Mouse (Mus musculus) forebrain, postnatal 0 days (tissue): ENCODE measurements at regions not wholly inside any gene's neighbourhood (a gene's known extent, or its start where the extent isn't known, plus 50 kb on each side); places are given as distances from the start of the nearest gene placed in this dataset.
"Not testable (repeated sequence)": the region's sequence is repeated elsewhere in the genome, so short reads cannot be mapped to it uniquely, and the experiment has no call there.

ENCODE experiments used
- ATAC-seq: fragments of 200-750 bp; cut with Nextera tagmentation; 2 replicates; pipeline ENCODE4 v1.8.0; 2017; ENCODE audit warnings: mild to moderate bottlenecking, moderate library complexity
- DNase-seq: peaks from one replicate; pipeline ENCODE4 v3.0.0-alpha.2; 2015
- H3K27ac ChIP-seq: fragments of 300-500 bp; sonication (generic); 2 replicates; pipeline ENCODE4 v1.5.1; 2014; ENCODE audit warnings: low read depth, mild to moderate bottlenecking, antibody characterized with exemption, low read length, moderate library complexity, mixed read lengths
- H3K27me3 ChIP-seq: fragments of 300-500 bp; sonication (generic); 2 replicates; pipeline ENCODE4 v1.6.1; 2014; ENCODE audit warnings: mild to moderate bottlenecking, low read length, mixed read lengths; ENCODE audit not compliant: insufficient read depth
- H3K36me3 ChIP-seq: fragments of 300-500 bp; sonication (generic); 2 replicates; pipeline ENCODE4 v1.6.1; 2014; ENCODE audit warnings: mild to moderate bottlenecking, moderate library complexity; ENCODE audit not compliant: insufficient read depth
- H3K4me1 ChIP-seq: fragments of 300-500 bp; sonication (generic); 2 replicates; pipeline ENCODE4 v1.6.1; 2014; ENCODE audit warnings: antibody characterized with exemption; ENCODE audit not compliant: insufficient read depth
- H3K4me2 ChIP-seq: fragments of 300-500 bp; sonication (generic); 2 replicates; pipeline ENCODE4 v1.6.1; 2014; ENCODE audit warnings: low read depth, mild to moderate bottlenecking, moderate library complexity
- H3K4me3 ChIP-seq: fragments of 300-500 bp; sonication (generic); 2 replicates; pipeline ENCODE4 v1.5.1; 2014; ENCODE audit warnings: low read depth, low read length, mixed read lengths
- H3K9ac ChIP-seq: fragments of 300-500 bp; sonication (generic); 2 replicates; pipeline ENCODE4 v1.6.1; 2014; ENCODE audit warnings: mild to moderate bottlenecking
- H3K9me3 ChIP-seq: fragments of 300-500 bp; sonication (generic); 2 replicates; pipeline ENCODE4 v1.6.1; 2016; ENCODE audit warnings: low read length
- CTCF ChIP-seq: sonication (generic); IDR thresholded peaks from 2 replicates; pipeline ENCODE4 v1.5.1; 2016; ENCODE audit warnings: antibody characterized with exemption, control low read depth, low read depth
- WGBS: fragments of 180-500 bp; shearing (Covaris S2); extraction: QIAGEN DNeasy Blood & Tissue Kit; methylation state at CpG from one replicate; pipeline ENCODE4 v1.1.7; 2014; 5-methylcytosine and 5-hydroxymethylcytosine counted together

DNA sequence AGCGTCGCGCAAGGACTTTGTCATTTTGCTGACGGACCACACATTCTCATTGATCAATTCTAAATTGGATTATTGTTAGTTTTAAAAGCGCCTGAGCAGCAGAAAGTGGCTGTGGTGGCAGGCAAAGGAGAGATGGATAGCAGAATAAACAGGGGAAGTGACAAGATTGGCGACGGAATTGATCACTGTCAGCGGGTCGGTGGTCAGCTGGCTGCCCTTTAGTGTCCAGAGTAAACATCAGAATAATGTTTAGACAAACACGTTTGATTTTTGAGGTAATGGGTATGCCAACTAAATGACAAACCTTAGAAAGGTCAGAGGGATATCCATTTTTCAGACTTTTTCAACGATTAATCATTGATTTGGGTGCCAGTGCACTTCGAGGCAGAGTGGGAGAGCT, 292.2 kb downstream of the Setd4 start:
- TF ChIP-seq CTCF = no peak
- 67% methylated on average over 12 of the region's 12 CpGs for WGBS
- ATAC-seq (no peak), DNase-seq (no peak)
- no peaks in the 10 kb centered on the region for H3K4me1 ChIP-seq
- H3K9ac ChIP-seq = no peak overlapping the region
- H3K36me3 ChIP-seq = no peaks in the 10 kb centered on the region
- no peak overlapping the region for H3K4me2 ChIP-seq
- H3K27me3 ChIP-seq = no peaks in the 10 kb centered on the region
- H3K4me3 ChIP-seq = no peak overlapping the region
- no peak overlapping the region for H3K27ac ChIP-seq
- H3K9me3 ChIP-seq = no peaks in the 10 kb centered on the region

DNA sequence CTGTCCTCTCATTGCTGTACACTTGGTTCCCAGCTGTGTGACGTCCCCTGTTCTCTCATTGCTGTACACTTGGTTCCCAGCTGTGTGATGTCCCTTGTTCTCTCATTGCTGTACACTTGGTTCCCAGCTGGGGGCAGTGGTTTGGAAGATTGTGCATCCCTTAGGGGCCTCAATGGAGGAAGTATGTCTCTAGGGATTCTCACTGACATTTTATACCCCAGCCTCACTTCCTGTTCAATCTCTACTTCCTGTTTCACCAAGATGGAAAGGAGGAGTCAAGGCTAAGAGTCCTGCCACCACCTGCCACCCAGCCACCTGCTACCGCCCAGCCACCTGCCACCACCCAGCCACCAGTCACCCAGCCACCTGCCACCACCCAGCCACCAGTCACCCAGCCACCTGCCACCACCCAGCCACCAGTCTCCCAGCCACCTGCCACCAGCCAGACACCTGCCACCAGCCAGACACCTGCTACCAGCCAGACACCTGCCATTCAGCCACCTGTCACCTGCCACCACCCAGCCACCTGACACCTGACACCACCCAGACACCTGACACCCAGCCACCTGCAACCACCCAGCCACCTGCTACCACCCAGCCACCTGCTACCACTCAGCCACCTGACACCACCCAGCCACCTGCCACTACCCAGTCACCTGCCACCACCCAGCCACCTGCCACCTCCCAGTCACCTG, 295.1 kb downstream of the Setd4 start:
- WGBS = 84% methylated on average over 2 of the region's 2 CpGs
- Histone ChIP-seq H3K9ac (no peak overlapping the region), H3K27me3 (no peaks in the 10 kb centered on the region), H3K4me2 (no peak overlapping the region), H3K9me3 (no peaks in the 10 kb centered on the region), H3K27ac (no peak overlapping the region), H3K36me3 (no peaks in the 10 kb centered on the region), H3K4me1 (no peaks in the 10 kb centered on the region), H3K4me3 (no peak overlapping the region)
- TF ChIP-seq CTCF = no peak
- DNase-seq (no peak), ATAC-seq (no peak)

DNA sequence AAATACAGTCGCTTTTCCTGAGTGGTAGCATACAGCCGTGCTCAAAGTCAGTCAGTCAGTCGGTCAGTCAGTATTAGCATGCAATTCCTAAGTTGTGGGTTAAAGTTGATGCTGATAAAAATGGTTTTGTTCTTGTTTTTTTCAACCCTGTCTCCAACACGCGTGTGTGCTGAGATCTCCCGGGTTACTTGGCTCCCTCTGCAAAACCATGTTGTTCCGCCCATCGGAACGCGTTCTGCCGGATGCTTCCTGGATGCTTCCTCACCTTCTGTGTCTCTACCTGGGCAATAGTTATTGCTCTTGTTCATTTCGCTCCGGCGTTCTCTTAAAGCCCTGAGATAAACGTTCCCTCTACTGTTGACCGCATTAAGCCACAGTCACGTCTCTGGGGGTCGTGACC, 296.9 kb downstream of the Setd4 start:
- ATAC-seq = no peak
- WGBS = 96% methylated on average over 18 of the region's 18 CpGs

DNA sequence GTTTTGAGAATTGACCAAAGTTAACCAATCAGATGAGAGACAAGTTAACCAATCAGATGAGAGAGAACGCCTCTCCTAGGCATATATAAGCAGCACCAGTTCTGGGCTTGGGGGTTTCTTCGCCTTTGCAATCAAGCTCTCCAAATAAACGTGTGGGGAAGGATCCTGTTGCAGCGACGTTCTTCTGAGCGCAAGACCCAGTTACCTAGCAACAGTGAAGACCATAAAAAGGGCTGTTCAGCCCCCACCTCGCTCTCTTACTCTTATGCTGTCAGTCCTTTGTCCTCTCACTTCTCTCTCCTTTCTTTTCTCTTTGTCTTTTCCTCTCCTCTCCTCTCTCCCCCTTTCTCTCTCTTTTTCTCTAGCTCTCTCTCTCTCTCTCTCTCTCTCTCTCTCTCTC, 297.7 kb downstream of the Setd4 start:
- not testable (repeated sequence) for H3K9me3 ChIP-seq, H3K27ac ChIP-seq, H3K9ac ChIP-seq, H3K36me3 ChIP-seq, DNase-seq, H3K4me3 ChIP-seq, H3K4me1 ChIP-seq, H3K27me3 ChIP-seq, H3K4me2 ChIP-seq
- ATAC-seq = peak; percentile 51
- 45% methylated on average over 7 of the region's 7 CpGs for WGBS

More for the DNA sequence above, 296.9 kb downstream of the Setd4 start:
- H3K27ac ChIP-seq = no peak overlapping the region
- H3K27me3 ChIP-seq = no peaks in the 10 kb centered on the region
- no peaks in the 10 kb centered on the region for H3K36me3 ChIP-seq
- H3K9ac ChIP-seq = no peak overlapping the region
- TF ChIP-seq CTCF = no peak
- no peak overlapping the region for H3K4me3 ChIP-seq
- H3K4me2 ChIP-seq = no peak overlapping the region
- DNase-seq = no peak
- no peaks in the 10 kb centered on the region for H3K9me3 ChIP-seq
- H3K4me1 ChIP-seq = no peaks in the 10 kb centered on the region

DNA sequence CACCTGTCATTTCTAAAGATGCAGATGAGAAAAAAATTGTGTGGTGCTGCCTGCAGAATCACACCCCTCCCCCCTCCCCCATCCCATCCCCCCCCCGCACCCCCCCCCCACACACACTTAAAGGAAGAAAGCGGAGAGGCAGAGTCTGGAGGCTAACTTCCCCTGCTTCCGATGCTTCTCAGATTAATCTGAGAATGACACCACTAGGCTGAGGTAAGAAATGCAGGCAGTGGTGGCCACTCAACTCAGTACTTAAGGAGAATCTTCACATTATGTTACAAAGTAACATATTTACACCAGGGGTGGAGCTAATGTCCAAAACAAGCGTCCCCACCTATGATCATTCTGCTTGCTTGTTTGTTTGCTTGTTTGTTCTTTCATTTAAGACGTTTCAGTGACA, 309.4 kb downstream of the Setd4 start:
- Histone ChIP-seq H3K9me3 (no peaks in the 10 kb centered on the region), H3K27ac (no peak overlapping the region), H3K27me3 (no peaks in the 10 kb centered on the region), H3K4me2 (no peak overlapping the region), H3K4me3 (no peak overlapping the region), H3K4me1 (no peaks in the 10 kb centered on the region), H3K9ac (no peak overlapping the region), H3K36me3 (no peaks in the 10 kb centered on the region)
- peak; percentile 26 for DNase-seq
- peak; percentile 53 for TF ChIP-seq CTCF
- WGBS = 38% methylated on average over 5 of the region's 5 CpGs
- no peak for ATAC-seq

DNA sequence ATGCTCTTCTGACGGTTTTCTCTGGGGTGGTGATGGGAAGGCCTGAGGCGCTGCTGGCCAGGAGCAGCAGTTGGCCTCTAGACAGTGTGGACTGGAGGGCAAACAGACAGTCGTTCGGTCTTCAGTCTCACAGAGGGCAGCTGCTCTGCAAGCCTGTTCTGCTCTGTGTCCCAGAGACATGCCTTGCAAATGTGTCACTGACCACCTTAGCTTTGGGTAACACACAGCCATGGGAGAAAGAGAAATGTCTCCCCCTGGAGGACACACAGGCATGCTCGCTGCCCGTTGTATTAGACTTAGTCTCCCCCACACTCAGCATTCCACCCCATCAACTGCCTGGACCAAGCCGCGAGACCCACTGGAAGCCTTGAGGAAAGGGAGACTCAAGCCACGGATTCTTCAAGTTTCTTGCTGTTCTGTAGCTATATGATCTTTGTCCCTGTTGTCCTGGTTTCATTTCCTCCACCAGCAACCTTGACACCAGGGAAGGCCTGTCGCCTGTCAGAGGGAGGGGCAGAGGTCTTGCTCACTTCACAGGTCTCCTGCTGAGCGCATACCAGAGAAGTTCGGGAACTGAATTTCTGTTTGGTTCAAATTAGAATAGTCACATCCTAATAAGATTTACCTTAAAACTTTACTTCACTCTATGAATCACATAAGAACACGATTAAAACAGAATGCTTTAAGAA, 310.8 kb downstream of the Setd4 start:
- no peaks in the 10 kb centered on the region for H3K9me3 ChIP-seq
- no peak overlapping the region for H3K27ac ChIP-seq
- no peak overlapping the region for H3K9ac ChIP-seq
- no peaks in the 10 kb centered on the region for H3K27me3 ChIP-seq
- peak; percentile 92 for TF ChIP-seq CTCF
- whole genome bisulfite sequencing = 26% methylated on average over 13 of the region's 13 CpGs
- DNase-seq = peak; percentile 81
- no peak overlapping the region for H3K4me2 ChIP-seq
- H3K4me1 ChIP-seq = no peaks in the 10 kb centered on the region
- ATAC-seq = peak; percentile 80
- H3K4me3 ChIP-seq = no peak overlapping the region
- H3K36me3 ChIP-seq = no peaks in the 10 kb centered on the region

DNA sequence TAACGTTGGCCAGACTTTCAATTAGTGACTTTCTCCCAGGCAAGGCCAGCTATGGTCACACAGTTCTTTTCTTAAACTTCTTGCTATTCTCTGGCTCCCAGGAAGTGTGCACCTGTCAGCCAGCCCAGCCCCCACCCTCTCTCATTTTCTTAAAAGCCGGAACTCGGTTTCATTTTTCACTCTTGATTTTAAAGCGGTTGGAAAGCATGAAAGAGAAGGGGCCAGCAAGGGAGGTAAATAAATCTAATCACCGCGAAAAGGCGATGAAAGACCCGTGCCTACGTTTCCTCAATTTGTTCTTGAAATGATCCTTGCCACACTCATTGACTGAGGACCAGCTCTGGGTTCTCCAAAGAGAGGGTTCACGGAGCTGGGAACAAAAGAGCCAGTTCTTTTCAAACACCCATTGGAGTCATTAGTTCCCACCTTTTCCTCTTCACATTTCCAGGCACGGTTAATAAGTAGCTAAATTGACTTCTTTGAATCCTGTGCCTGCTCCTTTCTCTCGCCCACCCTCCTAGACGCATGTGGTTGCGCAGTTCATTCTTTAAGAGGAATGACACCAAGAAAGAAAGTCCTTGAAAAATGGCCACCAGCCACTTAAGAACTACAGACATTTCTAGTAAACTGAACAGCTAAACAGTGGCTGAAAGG, 311.6 kb downstream of the Setd4 start:
- WGBS = 13% methylated on average over 14 of the region's 14 CpGs
- DNase-seq = no peak

More for the DNA sequence above, 311.6 kb downstream of the Setd4 start:
- no peak for ATAC-seq
- H3K4me2 ChIP-seq = no peak overlapping the region
- H3K27me3 ChIP-seq = no peaks in the 10 kb centered on the region
- H3K4me1 ChIP-seq = no peaks in the 10 kb centered on the region
- H3K9ac ChIP-seq = no peak overlapping the region
- no peak overlapping the region for H3K4me3 ChIP-seq
- H3K27ac ChIP-seq = no peak overlapping the region
- no peak for TF ChIP-seq CTCF
- H3K9me3 ChIP-seq = no peaks in the 10 kb centered on the region
- no peaks in the 10 kb centered on the region for H3K36me3 ChIP-seq
